Mouse (Mus musculus) neural tube, embryonic 15.5 days (tissue): ENCODE measurements around the gene Stxbp4. TPM values are rescaled to one million over a fixed set of nuclear protein-coding genes. Genes with fewer than 3 reads are reported as not detected.

Experiments
- ATAC-seq: fragments of 200-750 bp; cut with Nextera tagmentation; 2 replicates; pipeline ENCODE4 v1.8.0; 2017; ENCODE audit warnings: mild to moderate bottlenecking, moderate TSS enrichment, moderate library complexity; ENCODE audit not compliant: low FRiP score
- H3K27ac ChIP-seq: fragments of 300-500 bp; sonication (generic); replicated peaks from 2 replicates; pipeline ENCODE4 v1.5.1; 2015; ENCODE audit warnings: mild to moderate bottlenecking, inconsistent platforms
- H3K27me3 ChIP-seq: fragments of 300-500 bp; sonication (generic); replicated peaks from 2 replicates; pipeline ENCODE4 v1.6.1; 2015; ENCODE audit warnings: inconsistent platforms
- H3K36me3 ChIP-seq: fragments of 300-500 bp; sonication (generic); 2 replicates; pipeline ENCODE4 v1.6.1; 2015; ENCODE audit warnings: inconsistent platforms
- H3K4me1 ChIP-seq: fragments of 300-500 bp; sonication (generic); 2 replicates; pipeline ENCODE4 v1.6.1; 2015; ENCODE audit warnings: inconsistent platforms
- H3K4me2 ChIP-seq: fragments of 300-500 bp; sonication (generic); 2 replicates; pipeline ENCODE4 v1.6.1; 2015; ENCODE audit warnings: inconsistent platforms, mild to moderate bottlenecking, moderate library complexity
- H3K4me3 ChIP-seq: fragments of 300-500 bp; sonication (generic); replicated peaks from 2 replicates; pipeline ENCODE4 v1.5.1; 2015; ENCODE audit warnings: mild to moderate bottlenecking, inconsistent platforms
- H3K9ac ChIP-seq: fragments of 300-500 bp; sonication (generic); replicated peaks from 2 replicates; pipeline ENCODE4 v1.6.1; 2015; ENCODE audit warnings: mild to moderate bottlenecking, inconsistent platforms
- H3K9me3 ChIP-seq: fragments of 300-500 bp; sonication (generic); replicated peaks from 2 replicates; pipeline ENCODE4 v1.6.1; 2016; ENCODE audit warnings: inconsistent platforms
- WGBS: fragments of 180-500 bp; shearing (Covaris S2); methylation state at CpG from one replicate; pipeline ENCODE4 v1.1.7; 2015; ENCODE audit warnings: mixed read lengths; 5-methylcytosine and 5-hydroxymethylcytosine counted together
- polyA plus RNA-seq: library from polyadenylated mRNA; unstranded; fragments of >200 nt; fragmentation: Nextera tagmentation; extraction: Ambion mirVana; gene quantifications from 2 replicates; pipeline ENCODE4 v1.2.1, GENCODE M21; 2015

Gene Stxbp4
- polyA plus RNA-seq, 1 experiment from 2014 or later, result 15.9 TPM

GRCm38 (mm10) chr11:90440851-90441250, 197.0 kb downstream of the Stxbp4 start:
- no peak overlapping the region for H3K9ac ChIP-seq
- no peak for ATAC-seq
- no peak overlapping the region for H3K4me2 ChIP-seq
- no peaks in the 10 kb centered on the region for H3K27me3 ChIP-seq
- H3K4me1 ChIP-seq, result no peaks in the 10 kb centered on the region
- H3K36me3 ChIP-seq, result no peaks in the 10 kb centered on the region
- H3K4me3 ChIP-seq, result no peak overlapping the region
- WGBS, result 50% methylated on average over 3 of the region's 3 CpGs
- H3K27ac ChIP-seq, result no peak overlapping the region
- H3K9me3 ChIP-seq, result no peaks in the 10 kb centered on the region

DNA sequence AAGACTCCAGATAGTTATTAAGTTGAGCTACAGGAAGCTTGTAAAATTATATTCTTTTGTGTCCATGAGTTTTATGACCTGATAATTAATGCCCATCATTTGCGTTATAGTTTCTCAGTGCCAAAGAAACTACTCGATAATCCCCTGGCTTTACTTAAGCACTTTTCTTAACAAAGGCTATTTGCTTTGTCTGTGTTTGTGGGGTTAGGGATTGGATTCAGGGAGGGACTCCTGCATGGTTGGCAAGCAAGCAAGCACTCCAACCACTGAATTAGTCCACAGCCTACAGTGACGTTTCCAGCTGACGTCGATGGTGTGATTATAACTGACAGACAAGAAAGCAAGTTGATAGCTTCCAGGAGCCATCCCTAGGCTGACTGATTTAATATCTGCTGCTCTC, 199.1 kb downstream of the Stxbp4 start:
- Histone ChIP-seq H3K9me3 (no peaks in the 10 kb centered on the region), H3K27ac (no peak overlapping the region), H3K4me1 (no peaks in the 10 kb centered on the region), H3K27me3 (no peaks in the 10 kb centered on the region), H3K4me2 (no peak overlapping the region), H3K36me3 (no peaks in the 10 kb centered on the region), H3K4me3 (no peak overlapping the region), H3K9ac (no peak overlapping the region)
- ATAC-seq, result no peak
- 59% methylated on average over 5 of the region's 5 CpGs for WGBS

Other genes starting within 250 kb of the Stxbp4 start
- gene Hlf, start 247.2 kb downstream of the Stxbp4 start, polyA plus RNA-seq, result 2.6 and 3.2 TPM in 2 replicates
- gene Cox11, start 89 bp upstream of the Stxbp4 start, polyA plus RNA-seq, result 42.3 and 44.1 TPM in 2 replicates
- 24.5 and 30.1 TPM in 2 replicates for gene Tom1l1, start 50.3 kb upstream of the Stxbp4 start, polyA plus RNA-seq